Mouse (Mus musculus): Measurements from ENCODE around the gene Zc3h10.
A peak's percentile ranks its signal among the peaks of the same experiment; 100 is the strongest.

- TF ChIP-seq CTCF (IDR thresholded peaks at IDR 0.05; ENCODE audit: low read depth) = peak; percentile 2; the same call in 1 of the 2 replicates
- TF ChIP-seq EP300 (optimal IDR thresholded peaks at IDR 0.05) = no peak
Measured at GRCm38 (mm10) chr10:128499116-128499671, 48.4 kb downstream of the Zc3h10 start.

Measured in stomach, postnatal 0 days (tissue).